Mouse (Mus musculus) CH12.LX (cell line): ENCODE data around the gene Kirrel3. TPM values are rescaled to one million over a fixed set of nuclear protein-coding genes. Genes with fewer than 3 reads are reported as not detected.

ENCODE experiments used
- DNase-seq: peaks from one replicate; pipeline ENCODE4 v3.0.0-alpha.2; 2013; ENCODE audit errors: extremely low read depth
- H3K27ac ChIP-seq: 2 replicates; pipeline ENCODE4 v1.5.1; 2012; ENCODE audit warnings: low read depth, mild to moderate bottlenecking, control low read depth, moderate library complexity; ENCODE audit not compliant: insufficient read depth
- H3K27me3 ChIP-seq: replicated peaks from 2 replicates; pipeline ENCODE3; 2012; ENCODE audit warnings: inconsistent platforms
- H3K36me3 ChIP-seq, 2 experiments: replicated peaks in 1 of 2; 2 replicates each; pipeline versions ENCODE3 to v1.6.1; 2012; ENCODE audit warnings: inconsistent platforms in 1 of 2, low read length in 1 of 2, mild to moderate bottlenecking in 1 of 2, mixed read lengths in 1 of 2, moderate library complexity in 1 of 2; ENCODE audit not compliant: control insufficient read depth in 1 of 2, insufficient read depth in 1 of 2
- H3K4me1 ChIP-seq, 2 experiments: 2 replicates each; pipeline ENCODE4 v1.6.1; 2012; ENCODE audit warnings: inconsistent platforms in 1 of 2, moderate library complexity in 1 of 2; ENCODE audit not compliant: insufficient read depth in 2 of 2, control insufficient read depth in 1 of 2
- H3K4me2 ChIP-seq: 2 replicates; pipeline ENCODE4 v1.6.1; 2012; ENCODE audit warnings: low read depth, mild to moderate bottlenecking, control low read depth; ENCODE audit not compliant: poor library complexity, insufficient read depth, severe bottlenecking
- H3K4me3 ChIP-seq, 3 experiments: fragments of 150-350 bp in 1 of 3; sonication (generic) in 1 of 3; replicated peaks in 1 of 3; 2 replicates each; pipeline versions ENCODE3 to v1.5.1; 2011 to 2012; ENCODE audit warnings: low read depth in 2 of 3, low read length in 2 of 3, mild to moderate bottlenecking in 2 of 3, moderate library complexity in 2 of 3, control low read depth in 1 of 3, improper control_type of control experiment in 1 of 3, inconsistent platforms in 1 of 3, mixed read lengths in 1 of 3; ENCODE audit not compliant: poor library complexity in 1 of 3
- H3K79me2 ChIP-seq: replicated peaks from 2 replicates; pipeline ENCODE4 v1.6.1; 2012; ENCODE audit warnings: mild to moderate bottlenecking, moderate library complexity; ENCODE audit not compliant: control insufficient read depth, poor library complexity, insufficient read depth, severe bottlenecking; ENCODE audit errors: extremely low read depth
- H3K9ac ChIP-seq: 2 replicates; pipeline ENCODE4 v1.6.1; 2012; ENCODE audit warnings: low read depth, mild to moderate bottlenecking, control low read depth, moderate library complexity; ENCODE audit not compliant: insufficient read depth
- H3K9me3 ChIP-seq: replicated peaks from 2 replicates; pipeline ENCODE3; 2012; ENCODE audit warnings: low read length, inconsistent platforms, mixed read lengths
- CHD1 ChIP-seq: IDR thresholded peaks from 2 replicates; pipeline ENCODE4 v1.6.1; 2012; ENCODE audit warnings: low read depth, low read length, improper control_type of control experiment, inconsistent platforms
- CTCF ChIP-seq, 2 experiments: IDR thresholded peaks in 1 of 2; conservative IDR thresholded peaks in 1 of 2; 2 replicates each; pipeline ENCODE4 v1.5.1; 2011 to 2012; ENCODE audit warnings: low read depth in 2 of 2, low read length in 2 of 2, improper control_type of control experiment in 1 of 2, inconsistent platforms in 1 of 2, mild to moderate bottlenecking in 1 of 2, moderate library complexity in 1 of 2
- ETS1 ChIP-seq: conservative IDR thresholded peaks from 2 replicates; pipeline ENCODE4 v1.6.1; 2012; ENCODE audit warnings: low read depth, mild to moderate bottlenecking, inconsistent platforms, low read length, improper control_type of control experiment, moderate library complexity
- GABPA ChIP-seq: IDR thresholded peaks from 2 replicates; pipeline ENCODE4 v1.6.1; 2012; ENCODE audit warnings: low read depth, low read length, improper control_type of control experiment, inconsistent platforms; ENCODE audit not compliant: insufficient replicate concordance
- IRF4 ChIP-seq: IDR thresholded peaks from 2 replicates; pipeline ENCODE4 v1.6.1; 2014; ENCODE audit warnings: low read depth, mild to moderate bottlenecking, inconsistent platforms, low read length, improper control_type of control experiment
- JUN ChIP-seq: IDR thresholded peaks from 2 replicates; pipeline ENCODE4 v1.6.1; 2011; ENCODE audit warnings: low read depth, mild to moderate bottlenecking, low read length, improper control_type of control experiment, moderate library complexity; ENCODE audit not compliant: insufficient read depth
- JUND ChIP-seq: conservative IDR thresholded peaks from 2 replicates; pipeline ENCODE4 v1.6.1; 2011; ENCODE audit warnings: low read depth, low read length, improper control_type of control experiment
- MAFK ChIP-seq: IDR thresholded peaks from 2 replicates; pipeline ENCODE4 v1.6.1; 2011; ENCODE audit warnings: low read length, improper control_type of control experiment; ENCODE audit not compliant: insufficient replicate concordance
- MAZ ChIP-seq: IDR thresholded peaks from 2 replicates; pipeline ENCODE4 v1.6.1; 2012; ENCODE audit warnings: low read depth, mild to moderate bottlenecking, inconsistent platforms, low read length, improper control_type of control experiment, moderate library complexity
- MEF2A ChIP-seq: IDR thresholded peaks from 2 replicates; pipeline ENCODE4 v1.6.1; 2014; ENCODE audit warnings: low read depth, mild to moderate bottlenecking, inconsistent platforms, low read length, improper control_type of control experiment, borderline replicate concordance
- NELFE ChIP-seq: IDR thresholded peaks from 2 replicates; pipeline ENCODE4 v1.6.1; 2011; ENCODE audit warnings: low read depth, low read length, improper control_type of control experiment
- NRF1 ChIP-seq: IDR thresholded peaks from 2 replicates; pipeline ENCODE4 v1.6.1; 2014; ENCODE audit warnings: low read depth, mild to moderate bottlenecking, inconsistent platforms, low read length, improper control_type of control experiment, moderate library complexity
- PAX5 ChIP-seq: IDR thresholded peaks from 2 replicates; pipeline ENCODE4 v1.6.1; 2012; ENCODE audit warnings: low read length, inconsistent platforms, mixed read lengths
- POLR2A ChIP-seq: IDR thresholded peaks from 2 replicates; pipeline ENCODE4 v1.6.1; 2011; ENCODE audit warnings: low read depth, mild to moderate bottlenecking, improper control_type of control experiment, low read length
- POLR2AphosphoS2 ChIP-seq: IDR thresholded peaks from 2 replicates; pipeline ENCODE4 v1.6.1; 2011; ENCODE audit warnings: low read depth, low read length, improper control_type of control experiment
- RAD21 ChIP-seq: IDR thresholded peaks from 2 replicates; pipeline ENCODE4 v1.6.1; 2011; ENCODE audit warnings: low read depth, mild to moderate bottlenecking, low read length, improper control_type of control experiment, moderate library complexity
- SIN3A ChIP-seq: IDR thresholded peaks from 2 replicates; pipeline ENCODE4 v1.6.1; 2012; ENCODE audit warnings: low read length, improper control_type of control experiment, inconsistent platforms
- SMC3 ChIP-seq: IDR thresholded peaks from 2 replicates; pipeline ENCODE4 v1.6.1; 2011; ENCODE audit warnings: low read depth, low read length, improper control_type of control experiment
- UBTF ChIP-seq: IDR thresholded peaks from 2 replicates; pipeline ENCODE4 v1.6.1; 2012; ENCODE audit warnings: low read depth, mild to moderate bottlenecking, inconsistent platforms, low read length, improper control_type of control experiment, moderate library complexity
- USF1 ChIP-seq: IDR thresholded peaks from 2 replicates; pipeline ENCODE4 v1.6.1; 2014; ENCODE audit warnings: low read depth, mild to moderate bottlenecking, inconsistent platforms, low read length, improper control_type of control experiment
- USF2 ChIP-seq: conservative IDR thresholded peaks from 2 replicates; pipeline ENCODE4 v1.6.1; 2011; ENCODE audit warnings: low read depth, low read length, improper control_type of control experiment
- ZC3H11A ChIP-seq: IDR thresholded peaks from 2 replicates; pipeline ENCODE4 v1.6.1; 2012; ENCODE audit warnings: low read depth, mild to moderate bottlenecking, inconsistent platforms, low read length, improper control_type of control experiment
- ZKSCAN1 ChIP-seq: IDR thresholded peaks from 2 replicates; pipeline ENCODE4 v1.6.1; 2012; ENCODE audit warnings: low read depth, inconsistent platforms, low read length, improper control_type of control experiment, borderline replicate concordance
- dilution Hi-C: fragments of 300-500 bp; cut with MboI; formaldehyde crosslinking; loops from 2 replicates; pipeline ENCODE4 v1.14.3; 2020; ENCODE audit warnings: low sequenced_read_pairs; ENCODE audit not compliant: extremely low pct_unique_long_range_greater_than_20kb, extremely low pct_ligation_motif_present
- in situ Hi-C: fragments of 300-500 bp; cut with MboI; formaldehyde crosslinking; loops from 3 replicates; pipeline ENCODE4 v1.14.3; 2019; ENCODE audit warnings: low sequenced_read_pairs, low pct_ligation_motif_present, low pct_unique_long_range_greater_than_20kb, mixed read lengths
- polyA plus RNA-seq: library from polyadenylated mRNA; unstranded; fragments of >175 nt; gene quantifications from 2 replicates; pipeline ENCODE4 v1.2.1, GENCODE M21; 2012; ENCODE audit warnings: low read depth; ENCODE audit not compliant: insufficient read length
- total RNA-seq, 2 experiments: library from RNA; depleted of rRNA; stranded (reverse); fragments of 300-350 nt in 1 of 2; fragments of >200 nt in 1 of 2; gene quantifications; 2 replicates each; pipeline ENCODE4 v1.2.3; 2012 to 2014

Kirrel3 gene
- total and polyA plus RNA-seq, 3 experiments = not detected

- dilution Hi-C loops = no loop called here
- H3K4me1 ChIP-seq = no peaks in the 10 kb centered on the region
- H3K9ac ChIP-seq = no peak overlapping the region
- H3K79me2 ChIP-seq = no peaks in the 10 kb centered on the region
- in situ Hi-C loops = loop anchor here (10.0 to 25.0 kb wide), 2 partner anchors 263 to 520 kb away; no protein-coding TSS in a partner anchor
- H3K4me2 ChIP-seq = no peak overlapping the region
- peaks cover 7% of the 10 kb centered on the region for H3K9me3 ChIP-seq
- no peak overlapping the region for H3K27ac ChIP-seq
- peaks cover 76% of the 10 kb centered on the region for H3K27me3 ChIP-seq
- H3K4me3 ChIP-seq = no peak overlapping the region
- H3K36me3 ChIP-seq = no peaks in the 10 kb centered on the region
- DNase-seq = no peak
- TF ChIP-seq GABPA (no peak), MAZ (no peak), MAFK (no peak), ZKSCAN1 (no peak), ETS1 (no peak), MEF2A (no peak), USF1 (no peak), USF2 (no peak), POLR2AphosphoS2 (no peak), CTCF (conservative IDR thresholded peaks at IDR 0.05 in 1 of 2, IDR thresholded peaks at IDR 0.05 in 1 of 2; ENCODE audit: low read depth in 2 of 2, low read length in 2 of 2) (no peak), CHD1 (no peak), JUN (no peak)
- TF ChIP-seq, all 38 proteins: peak for 0
Observed at GRCm38 (mm10) chr9:34492121-34492520, 6.4 kb downstream of the Kirrel3 start.

GRCm38 (mm10) chr9:34493571-34493970, 7.9 kb downstream of the Kirrel3 start:
- H3K4me3 ChIP-seq = no peak overlapping the region
- no peaks in the 10 kb centered on the region for H3K79me2 ChIP-seq
- H3K4me1 ChIP-seq = no peaks in the 10 kb centered on the region
- H3K9me3 ChIP-seq = peaks cover 3% of the 10 kb centered on the region
- H3K27me3 ChIP-seq = peaks cover 78% of the 10 kb centered on the region
- H3K4me2 ChIP-seq = no peak overlapping the region
- H3K9ac ChIP-seq = no peak overlapping the region
- in situ Hi-C loops (loop anchor here (10.0 to 25.0 kb wide), 2 partner anchors 261 to 519 kb away; no protein-coding TSS in a partner anchor), dilution Hi-C loops (no loop called here)
- TF ChIP-seq ZKSCAN1 (no peak), UBTF (no peak), MAFK (no peak), POLR2A (no peak), USF2 (no peak), CHD1 (no peak), ZC3H11A (no peak), GABPA (no peak), PAX5 (no peak), IRF4 (no peak), SMC3 (no peak), NELFE (no peak), JUND (no peak), USF1 (no peak), SIN3A (no peak), RAD21 (no peak), NRF1 (no peak), POLR2AphosphoS2 (no peak)
- H3K27ac ChIP-seq = no peak overlapping the region
- DNase-seq = no peak
- no peaks in the 10 kb centered on the region for H3K36me3 ChIP-seq
